Mouse (Mus musculus) erythroblast, embryonic 14.5 days (primary cell): Measurements from ENCODE around the gene Car3. TPM values are rescaled to one million over a fixed set of nuclear protein-coding genes. Genes with fewer than 3 reads are reported as not detected.

ENCODE experiments used
- H3K27me3 ChIP-seq: 2 replicates; pipeline ENCODE4 v1.6.1; 2012; ENCODE audit warnings: inconsistent platforms; ENCODE audit not compliant: control insufficient read depth
- H3K36me3 ChIP-seq: 2 replicates; pipeline ENCODE4 v1.6.1; 2012; ENCODE audit warnings: mild to moderate bottlenecking, inconsistent platforms; ENCODE audit not compliant: control insufficient read depth
- H3K4me1 ChIP-seq: 2 replicates; pipeline ENCODE4 v1.6.1; 2012; ENCODE audit warnings: inconsistent platforms; ENCODE audit not compliant: control insufficient read depth
- H3K4me3 ChIP-seq: replicated peaks from 2 replicates; pipeline ENCODE3; 2012; ENCODE audit warnings: moderate library complexity, mild to moderate bottlenecking, inconsistent platforms
- H3K9me3 ChIP-seq: 2 replicates; pipeline ENCODE4 v1.6.1; 2012; ENCODE audit warnings: low read length, inconsistent platforms, mixed read lengths; ENCODE audit not compliant: control insufficient read depth
- GATA1 ChIP-seq: IDR thresholded peaks from 2 replicates; pipeline ENCODE4 v1.6.1; 2012; ENCODE audit warnings: low read length, inconsistent platforms, mixed read lengths
- TAL1 ChIP-seq: IDR thresholded peaks from 3 replicates; pipeline ENCODE4 v1.6.1; 2012; ENCODE audit warnings: low read length, inconsistent platforms, mixed read lengths
- polyA plus RNA-seq: library from polyadenylated mRNA; stranded (reverse); fragments of >175 nt; gene quantifications from 2 replicates; pipeline ENCODE4 v1.2.3, GENCODE M21; 2012

Car3 gene
- polyA plus RNA-seq, 1 experiment: 0.10 TPM

DNA sequence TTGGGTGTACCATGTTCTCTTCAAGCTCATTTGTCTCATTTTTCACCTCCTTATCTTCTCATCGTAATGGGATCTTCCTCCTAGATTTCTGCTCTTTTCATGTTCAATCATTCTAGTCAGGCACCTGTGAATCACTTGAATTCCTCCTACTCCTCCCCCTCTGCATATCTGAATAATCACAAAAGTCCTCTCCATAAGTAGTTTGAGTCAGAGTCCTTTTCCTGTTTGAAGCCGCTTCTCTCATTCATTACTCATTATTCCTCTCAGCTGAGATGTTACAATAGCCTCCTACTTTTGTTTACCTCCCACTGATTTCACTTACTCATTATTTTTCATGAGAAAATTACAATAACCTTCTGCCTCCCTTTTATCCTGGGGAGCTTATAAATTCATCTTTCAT is 53.9 kb downstream of the Car3 start:
- no peaks in the 10 kb centered on the region for H3K27me3 ChIP-seq
- no peaks in the 10 kb centered on the region for H3K9me3 ChIP-seq
- H3K36me3 ChIP-seq: no peaks in the 10 kb centered on the region
- TF ChIP-seq GATA1: no peak
- TF ChIP-seq TAL1: no peak
- no peaks in the 10 kb centered on the region for H3K4me1 ChIP-seq
- no peak overlapping the region for H3K4me3 ChIP-seq

Other genes starting within 250 kb of the Car3 start
- gene Car13, start 221.8 kb upstream of the Car3 start, polyA plus RNA-seq: 0.02 and 0.03 TPM in 2 replicates
- gene Car1, start 55.1 kb upstream of the Car3 start, polyA plus RNA-seq: 2.6 and 4.9 TPM in 2 replicates
- 122 and 268 TPM in 2 replicates for gene Car2, start 22.8 kb downstream of the Car3 start, polyA plus RNA-seq